Mouse (Mus musculus) brown adipose tissue, adult 24 weeks (tissue): ENCODE measurements around the gene Adrm1. TPM values are rescaled to one million over a fixed set of nuclear protein-coding genes. Genes with fewer than 3 reads are reported as not detected.
A peak's percentile ranks its signal among the peaks of the same experiment; 100 is the strongest.
"Not testable (repeated sequence)": the region's sequence is repeated elsewhere in the genome, so short reads cannot be mapped to it uniquely, and the experiment has no call there.

Experiments
- H3K27ac ChIP-seq: fragments of 200-500 bp; replicated peaks from 2 replicates; pipeline ENCODE4 v1.5.1; 2012; ENCODE audit warnings: low read depth, mild to moderate bottlenecking, low read length
- H3K4me1 ChIP-seq: fragments of 200-500 bp; 2 replicates; pipeline ENCODE4 v1.6.1; 2012; ENCODE audit warnings: low read length, mixed read lengths; ENCODE audit not compliant: control insufficient read depth, insufficient read depth, insufficient read length
- H3K4me3 ChIP-seq: fragments of 200-500 bp; 2 replicates; pipeline ENCODE4 v1.5.1; 2012; ENCODE audit warnings: low read depth, mild to moderate bottlenecking, low read length, moderate library complexity; ENCODE audit not compliant: insufficient read depth
- polyA plus RNA-seq: library from polyadenylated mRNA; stranded (reverse); fragments of >200 nt; gene quantifications from 2 replicates; pipeline ENCODE4 v1.2.4, GENCODE M21; 2012; ENCODE audit not compliant: missing spikeins, insufficient read depth, insufficient read length

The Adrm1 gene
- polyA plus RNA-seq, 1 experiment, result 105 TPM

DNA sequence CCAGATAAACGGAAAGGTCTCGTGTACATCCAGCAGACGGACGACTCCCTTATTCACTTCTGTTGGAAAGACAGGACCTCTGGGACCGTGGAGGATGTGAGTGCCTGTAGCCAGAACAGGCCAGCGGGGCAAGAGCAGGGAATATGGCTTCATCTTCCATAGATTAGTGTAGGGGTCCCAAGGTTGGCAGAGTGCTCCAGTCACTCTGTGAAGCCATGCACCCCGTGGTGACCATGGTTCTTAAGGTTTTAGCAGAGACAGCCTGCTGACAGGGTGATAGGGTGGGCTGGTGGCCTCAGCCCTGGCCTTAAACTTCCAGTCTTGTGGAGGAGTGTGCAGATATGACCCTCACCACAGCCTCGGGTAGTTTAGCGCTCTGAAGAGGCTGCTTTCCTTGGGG, 867 bp downstream of the Adrm1 start:
- H3K4me3 ChIP-seq, result peak overlapping the region; percentile 92
- H3K4me1 ChIP-seq, result peaks cover 11% of the 10 kb centered on the region
- peak overlapping the region; percentile 89 for H3K27ac ChIP-seq

DNA sequence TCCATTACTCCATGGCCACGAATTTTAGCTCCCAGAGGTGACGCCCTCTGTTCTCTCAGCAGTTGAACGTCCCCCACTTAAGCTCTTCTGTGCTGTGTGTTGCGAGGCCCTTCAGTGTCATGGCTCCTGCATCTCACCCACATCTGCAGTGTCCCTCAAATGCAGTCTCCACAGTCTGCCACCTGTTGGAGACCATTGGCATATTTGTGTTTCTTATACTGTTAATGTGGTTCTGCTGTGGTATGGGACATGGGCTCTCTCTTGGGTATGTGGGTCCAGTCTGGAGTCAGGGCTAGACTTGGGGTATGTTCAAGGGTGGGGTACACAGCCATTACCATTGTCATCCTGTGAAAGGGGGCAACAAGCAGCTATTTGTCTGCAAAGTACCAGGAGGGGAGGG, 1.9 kb downstream of the Adrm1 start:
- no peak overlapping the region for H3K27ac ChIP-seq
- peak overlapping the region; percentile 92 for H3K4me3 ChIP-seq
- H3K4me1 ChIP-seq, result peaks cover 11% of the 10 kb centered on the region

DNA sequence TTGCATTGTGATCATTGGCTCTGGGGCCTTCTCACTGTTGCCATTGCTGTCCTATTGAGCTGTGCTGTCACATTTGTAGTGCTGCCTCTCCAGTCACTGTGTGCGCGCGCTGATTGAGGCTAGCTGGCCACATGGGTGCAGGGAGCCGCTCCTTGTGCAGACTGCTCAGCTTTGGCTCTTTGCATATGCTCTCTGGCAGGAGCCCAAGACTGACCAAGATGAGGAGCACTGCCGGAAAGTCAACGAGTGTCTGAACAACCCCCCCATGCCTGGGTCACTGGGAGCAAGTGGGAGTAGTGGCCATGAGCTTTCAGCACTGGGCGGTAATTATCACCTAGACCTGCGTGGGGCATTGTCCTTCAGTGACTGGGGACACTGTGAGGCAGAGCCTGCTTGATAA, 2.4 kb downstream of the Adrm1 start:
- peak overlapping the region; percentile 92 for H3K4me3 ChIP-seq
- H3K4me1 ChIP-seq, result peaks cover 11% of the 10 kb centered on the region
- not testable (repeated sequence) for H3K27ac ChIP-seq

DNA sequence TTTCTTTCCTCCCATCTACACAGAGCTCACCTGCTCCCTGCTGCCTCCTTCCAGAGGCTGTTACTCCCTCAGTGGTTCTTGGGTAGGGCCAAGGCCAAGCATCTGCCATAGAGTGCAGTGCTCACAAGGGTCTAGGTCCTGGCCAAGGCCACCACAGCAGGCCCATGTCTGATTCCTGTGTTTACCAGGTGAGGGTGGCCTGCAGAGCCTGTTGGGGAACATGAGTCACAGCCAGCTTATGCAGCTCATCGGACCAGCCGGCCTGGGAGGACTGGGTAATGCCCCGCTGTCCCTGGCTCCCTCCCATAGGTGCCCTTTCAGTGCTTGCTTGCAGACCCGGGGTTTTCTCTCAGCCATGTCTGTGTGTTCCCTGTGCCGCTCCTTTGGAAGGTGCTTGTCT, 2.8 kb downstream of the Adrm1 start:
- no peak overlapping the region for H3K27ac ChIP-seq
- H3K4me1 ChIP-seq, result peaks cover 11% of the 10 kb centered on the region
- H3K4me3 ChIP-seq, result no peak overlapping the region

- Histone ChIP-seq H3K4me3 (no peak overlapping the region), H3K4me1 (peaks cover 11% of the 10 kb centered on the region), H3K27ac (no peak overlapping the region)
These were observed 4.4 kb downstream of the Adrm1 start for GRCm38 (mm10) chr2:180175725-180176124.

DNA sequence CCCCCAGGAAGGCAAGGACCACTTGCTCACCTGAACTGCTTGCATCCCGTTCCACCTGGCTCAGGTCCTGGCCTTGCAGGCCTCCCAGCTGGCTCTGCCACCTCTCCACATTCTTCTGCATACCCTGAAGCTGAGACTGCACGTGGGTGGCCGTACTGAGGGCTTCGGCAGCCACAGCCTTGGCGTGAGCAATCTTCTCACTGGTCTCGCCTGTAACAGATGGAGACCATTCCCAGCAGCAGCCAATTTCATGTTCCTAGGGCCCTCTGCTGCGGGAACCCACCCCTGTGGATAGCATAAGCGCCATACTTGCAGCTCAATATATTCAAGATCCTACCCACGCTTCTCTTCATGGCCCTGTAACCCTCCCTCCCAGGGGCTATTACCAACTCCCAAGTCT, 10.3 kb downstream of the Adrm1 start:
- Histone ChIP-seq H3K27ac (no peak overlapping the region), H3K4me1 (no peaks in the 10 kb centered on the region; the same call in 1 of the 2 replicates), H3K4me3 (no peak overlapping the region)

DNA sequence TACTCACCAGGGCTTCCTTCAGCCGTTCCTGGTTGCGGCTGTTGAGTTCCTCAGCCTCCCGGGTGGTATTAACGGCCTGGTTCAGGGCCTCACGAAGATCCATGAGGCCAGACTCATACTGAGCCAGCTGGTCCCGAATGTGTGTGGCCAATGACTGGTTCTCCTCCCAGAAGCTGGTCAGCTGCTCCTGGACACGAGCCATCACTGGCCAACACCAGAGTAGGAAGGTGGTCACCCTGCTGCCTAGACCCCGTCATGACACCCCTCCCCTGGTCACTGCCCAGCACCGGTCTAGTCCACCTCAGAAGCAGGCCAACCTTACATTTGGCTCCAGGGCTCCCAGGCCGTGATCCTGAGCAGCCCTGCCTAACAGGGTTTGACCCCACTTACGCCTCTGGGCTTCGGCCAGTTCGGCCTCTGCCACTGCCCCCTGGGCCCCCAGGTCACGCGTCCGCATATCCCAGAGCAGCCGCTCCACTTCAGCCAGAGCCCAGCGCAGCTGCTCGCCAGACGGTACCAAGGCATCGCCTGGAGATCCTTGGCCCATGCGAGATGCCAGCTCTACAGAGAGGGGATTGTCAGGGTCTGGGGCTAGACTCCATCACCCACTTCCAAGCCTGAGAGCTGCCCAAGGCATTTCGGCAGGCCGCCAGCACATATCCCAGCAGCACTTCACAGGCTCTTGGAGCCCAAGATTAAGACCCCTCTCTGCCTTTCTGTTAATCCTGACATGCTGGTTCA, 12.9 kb downstream of the Adrm1 start:
- no peak overlapping the region for H3K4me3 ChIP-seq
- no peak overlapping the region for H3K27ac ChIP-seq
- H3K4me1 ChIP-seq, result no peaks in the 10 kb centered on the region; the same call in 1 of the 2 replicates

DNA sequence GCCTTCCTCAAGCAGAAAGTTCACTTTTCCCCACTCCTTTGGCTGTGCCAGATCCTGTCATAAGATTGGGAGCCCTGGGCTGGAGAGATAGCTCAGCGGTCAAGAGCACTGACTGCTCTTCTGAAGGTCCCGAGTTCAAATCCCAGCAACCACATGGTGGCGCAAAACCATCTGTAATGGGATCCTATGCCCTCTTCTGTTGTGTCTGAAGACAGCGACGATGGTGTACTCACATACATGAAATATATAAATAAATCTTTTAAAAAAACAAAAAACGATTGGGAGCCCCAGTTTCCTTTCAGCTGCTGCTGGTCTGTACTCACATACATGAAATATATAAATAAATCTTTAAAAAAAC, 13.4 kb downstream of the Adrm1 start:
- Histone ChIP-seq H3K4me1 (no peaks in the 10 kb centered on the region; the same call in 1 of the 2 replicates), H3K4me3 (no peak overlapping the region), H3K27ac (no peak overlapping the region)

GRCm38 (mm10) chr2:180185686-180186085, 14.4 kb downstream of the Adrm1 start:
- H3K4me1 ChIP-seq, result no peaks in the 10 kb centered on the region; the same call in 1 of the 2 replicates
- no peak overlapping the region for H3K27ac ChIP-seq

GRCm38 (mm10) chr2:180187362-180187761, 16.1 kb downstream of the Adrm1 start:
- Histone ChIP-seq H3K4me3 (no peak overlapping the region), H3K27ac (no peak overlapping the region), H3K4me1 (no peaks in the 10 kb centered on the region; the same call in 1 of the 2 replicates)

More at GRCm38 (mm10) chr2:180185686-180186085, 14.4 kb downstream of the Adrm1 start:
- no peak overlapping the region for H3K4me3 ChIP-seq

GRCm38 (mm10) chr2:180196610-180197322, 25.5 kb downstream of the Adrm1 start:
- Histone ChIP-seq H3K27ac (no peak overlapping the region), H3K4me3 (no peak overlapping the region), H3K4me1 (no peaks in the 10 kb centered on the region)

DNA sequence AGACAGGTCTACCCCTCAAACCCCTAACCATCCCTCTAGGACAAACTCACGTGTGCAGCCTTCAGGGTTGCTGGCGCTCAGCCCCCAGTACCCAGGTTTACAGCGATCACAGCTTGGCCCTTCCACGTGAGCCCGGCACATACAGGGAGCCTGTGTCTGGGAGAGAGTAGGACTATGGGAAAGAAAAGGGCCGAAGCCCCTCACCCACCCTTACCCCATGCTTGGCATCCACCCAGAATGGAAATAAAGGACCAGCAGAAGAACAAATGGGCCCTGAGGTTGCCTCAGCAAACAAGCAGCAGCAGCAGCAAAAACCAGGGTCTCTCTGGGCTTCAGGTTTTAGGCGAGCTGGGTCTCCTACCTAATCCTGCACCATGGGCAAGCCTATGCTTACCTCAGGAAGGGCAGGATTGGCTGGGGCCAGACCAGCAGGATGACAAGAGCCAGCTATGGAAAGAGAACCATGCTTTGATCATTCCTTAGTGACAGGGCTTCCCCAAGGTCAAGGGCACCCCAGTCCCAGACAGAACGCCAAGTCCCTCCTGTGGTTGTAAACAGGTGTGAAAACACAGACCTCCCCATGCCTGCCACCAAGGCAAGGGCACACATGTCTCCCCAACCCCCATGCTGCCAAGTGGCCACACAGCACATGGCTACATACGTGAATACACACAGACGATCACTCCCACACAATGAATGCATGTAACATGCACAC, 26.2 kb downstream of the Adrm1 start:
- Histone ChIP-seq H3K4me1 (no peaks in the 10 kb centered on the region), H3K4me3 (no peak overlapping the region), H3K27ac (no peak overlapping the region)

- Histone ChIP-seq H3K4me1 (no peaks in the 10 kb centered on the region), H3K27ac (no peak overlapping the region), H3K4me3 (no peak overlapping the region)
These were observed 27.5 kb downstream of the Adrm1 start for GRCm38 (mm10) chr2:180198782-180199181.

DNA sequence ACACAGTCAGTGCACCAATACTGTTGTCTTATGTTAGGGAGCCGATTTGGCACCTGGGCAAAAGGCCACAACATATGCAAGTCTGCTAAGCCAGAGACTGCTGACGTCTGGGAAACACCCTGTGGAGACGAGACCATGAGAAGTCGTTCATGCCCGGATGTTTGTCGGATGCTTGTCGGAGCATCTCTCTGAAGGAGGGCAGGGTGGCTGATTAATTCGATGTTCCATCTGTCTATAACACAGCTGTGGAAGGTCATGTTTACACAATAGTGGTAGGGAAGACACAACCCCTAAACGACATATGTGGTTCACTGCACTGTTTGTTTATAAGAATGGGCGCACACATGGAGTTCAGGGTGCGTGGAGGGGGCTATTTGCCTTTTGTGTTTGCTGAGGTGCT, 29.4 kb downstream of the Adrm1 start:
- Histone ChIP-seq H3K27ac (no peak overlapping the region), H3K4me1 (no peaks in the 10 kb centered on the region), H3K4me3 (no peak overlapping the region)

DNA sequence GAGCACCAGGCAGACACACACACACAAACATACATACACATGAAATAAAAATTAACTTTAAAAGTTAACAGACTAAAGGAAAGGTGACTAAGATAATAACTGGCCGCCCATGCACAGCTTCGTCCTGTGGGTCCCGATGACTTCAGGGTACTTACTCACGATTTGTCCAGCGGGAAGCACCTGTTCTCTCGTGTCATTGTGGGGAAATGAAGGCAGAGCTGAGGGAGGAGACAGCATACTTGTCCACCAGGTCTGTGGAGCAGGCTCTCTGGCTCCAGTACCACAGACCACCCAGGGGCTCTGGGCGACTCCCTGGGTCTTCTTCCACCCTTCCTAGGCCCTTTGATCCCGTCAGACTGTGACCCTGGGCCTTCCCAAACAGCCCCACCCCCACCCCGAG, 30.0 kb downstream of the Adrm1 start:
- no peak overlapping the region for H3K4me3 ChIP-seq
- no peaks in the 10 kb centered on the region for H3K4me1 ChIP-seq
- no peak overlapping the region for H3K27ac ChIP-seq
